In genomic region chr4:49480104-49480760, GRCm38 (mm10) we compare ENCODE assay signal across 10 mouse cellular contexts. TPM values are rescaled to one million over a fixed set of nuclear protein-coding genes. Genes with fewer than 3 reads are reported as not detected.
DNase-seq lines count a peak whose midpoint lies in the region; ATAC-seq and TF ChIP-seq lines count a peak whose summit lies in the region.
"Had no signal": no experiment of that assay in that cellular context is flagged by ENCODE, and none has a peak within 500 bp of the region (broad histone marks: within the 10 kb centered on the region; RNA-seq: fewer than 3 reads in every experiment).

No protein-coding gene starts in this region.

- no peak for TF ChIP-seq CTCF in heart, postnatal 0 days (IDR thresholded peaks at IDR 0.05; ENCODE audit: low read depth)

- peak overlapping the region; percentile 19; the same call in 1 of the 2 replicates for H3K4me3 ChIP-seq in heart, postnatal 0 days (ENCODE audit: low read depth, low read length)
- H3K4me3 ChIP-seq in hindbrain, embryonic 13.5 days: no peak overlapping the region
- peak overlapping the region; percentile 8; the same call in 1 of the 2 replicates for H3K4me3 ChIP-seq in limb, embryonic 10.5 days
- no peak overlapping the region for H3K4me3 ChIP-seq in midbrain, embryonic 16.5 days (ENCODE audit: low read depth, low read length)
- H3K4me3 ChIP-seq: layer of hippocampus, adult 2 months had no signal

- no peak for DNase-seq in heart, postnatal 0 days (ENCODE audit: low spot score)
- no peak for DNase-seq in heart, adult 8-10 months (ENCODE audit: low spot score)
- peak; percentile 41 for DNase-seq in limb, embryonic 10.5 days (ENCODE audit: low spot score)
- DNase-seq in right cerebral cortex, adult 2 months (ENCODE audit: low spot score in 2 of 2): no peak
- no peak for DNase-seq in adrenal gland, postnatal 10 days
- DNase-seq in urinary bladder, postnatal 36 days (ENCODE audit: low spot score in 2 of 2): no peak
- DNase-seq: cerebellum, postnatal 10 days had no signal

- H3K27ac ChIP-seq in heart, postnatal 0 days (ENCODE audit: low read depth): no peak overlapping the region
- no peak overlapping the region for H3K27ac ChIP-seq in hindbrain, embryonic 13.5 days
- H3K27ac ChIP-seq in limb, embryonic 10.5 days: no peak overlapping the region
- H3K27ac ChIP-seq in midbrain, embryonic 16.5 days (ENCODE audit: low read length): no peak overlapping the region
- H3K27ac ChIP-seq: layer of hippocampus, adult 2 months had no signal

- ATAC-seq in heart, postnatal 0 days (ENCODE audit: insufficient read depth, low read depth): no peak
- ATAC-seq in hindbrain, embryonic 13.5 days (ENCODE audit: low FRiP score): no peak
- ATAC-seq in midbrain, embryonic 16.5 days: no peak

- no peaks in the 10 kb centered on the region for H3K9me3 ChIP-seq in heart, postnatal 0 days (replicated peaks; ENCODE audit: control insufficient read depth, low read length)
- no peaks in the 10 kb centered on the region for H3K9me3 ChIP-seq in hindbrain, embryonic 13.5 days
- no peaks in the 10 kb centered on the region for H3K9me3 ChIP-seq in limb, embryonic 10.5 days (replicated peaks)
- H3K9me3 ChIP-seq in midbrain, embryonic 16.5 days (replicated peaks; ENCODE audit: control insufficient read depth, low read length, poor library complexity, severe bottlenecking): no peaks in the 10 kb centered on the region

- H3K4me2 ChIP-seq in heart, postnatal 0 days (ENCODE audit: low read depth, low read length): peak overlapping the region; percentile 37
- peak overlapping the region; percentile 18 for H3K4me2 ChIP-seq in hindbrain, embryonic 13.5 days
- peak overlapping the region; percentile 29 for H3K4me2 ChIP-seq in midbrain, embryonic 16.5 days (ENCODE audit: low read length)

- no peaks in the 10 kb centered on the region for H3K27me3 ChIP-seq in heart, postnatal 0 days (ENCODE audit: control insufficient read depth, insufficient read depth, low read length)
- H3K27me3 ChIP-seq in hindbrain, embryonic 13.5 days: 0 out of 2 replicates have a peak, but pooled peaks cover 4% of the 10 kb centered on the region
- H3K27me3 ChIP-seq in limb, embryonic 10.5 days (ENCODE audit: low read depth, poor library complexity, severe bottlenecking): no peaks in the 10 kb centered on the region
- no peaks in the 10 kb centered on the region for H3K27me3 ChIP-seq in midbrain, embryonic 16.5 days (ENCODE audit: control insufficient read depth, insufficient read depth, low read depth, low read length)

- 19% methylated on average over 21 of the region's 21 CpGs for WGBS in heart, postnatal 0 days
- WGBS in hindbrain, embryonic 13.5 days: 27% methylated on average over 21 of the region's 21 CpGs
- 13% methylated on average over 21 of the region's 21 CpGs for whole genome bisulfite sequencing in limb, embryonic 10.5 days
- 21% methylated on average over 21 of the region's 21 CpGs for WGBS in midbrain, embryonic 16.5 days

- H3K36me3 ChIP-seq in heart, postnatal 0 days (replicated peaks; ENCODE audit: control insufficient read depth, insufficient read depth, low read length): no peaks in the 10 kb centered on the region
- no peaks in the 10 kb centered on the region for H3K36me3 ChIP-seq in hindbrain, embryonic 13.5 days
- no peaks in the 10 kb centered on the region for H3K36me3 ChIP-seq in limb, embryonic 10.5 days
- H3K36me3 ChIP-seq in midbrain, embryonic 16.5 days (ENCODE audit: control insufficient read depth, insufficient read depth, low read length): no peaks in the 10 kb centered on the region

- no peak overlapping the region for H3K9ac ChIP-seq in heart, postnatal 0 days (replicated peaks; ENCODE audit: low read depth, low read length)
- H3K9ac ChIP-seq in hindbrain, embryonic 13.5 days: no peak overlapping the region
- no peak overlapping the region for H3K9ac ChIP-seq in midbrain, embryonic 16.5 days (ENCODE audit: low read depth, low read length)

- TF ChIP-seq EP300 in heart, postnatal 0 days (IDR thresholded peaks at IDR 0.05; ENCODE audit: low read depth): no peak

- H3K4me1 ChIP-seq in heart, postnatal 0 days (ENCODE audit: control insufficient read depth, insufficient read depth): no peaks in the 10 kb centered on the region
- peaks cover 6% of the 10 kb centered on the region; the same call in 1 of the 2 replicates for H3K4me1 ChIP-seq in hindbrain, embryonic 13.5 days (replicated peaks)
- H3K4me1 ChIP-seq in limb, embryonic 10.5 days: peaks cover 14% of the 10 kb centered on the region
- peaks cover 3% of the 10 kb centered on the region for H3K4me1 ChIP-seq in midbrain, embryonic 16.5 days (ENCODE audit: control insufficient read depth, insufficient read depth, low read length)

RNA-seq across cellular contexts. Expression of gene Acnat1, which starts 6.5 kb away (rescaled TPM):
- not detected in 2 replicates for total RNA-seq in heart, postnatal 0 days (2014; rRNA removed; ENCODE audit: low replicate concordance)
- not detected in 2 replicates for polyA plus RNA-seq in heart, postnatal 0 days (2015; fragmentation: Nextera tagmentation; extraction: Ambion mirVana)
- not detected for total RNA-seq in heart, adult 8-10 months (2022)
- polyA plus RNA-seq in hindbrain, embryonic 13.5 days (2015; fragmentation: Nextera tagmentation; extraction: Ambion mirVana): not detected in 2 replicates
- 0.10 TPM in 1 of 2 replicates, not detected in the other for polyA plus RNA-seq in limb, embryonic 10.5 days (2016; fragmentation: Nextera tagmentation; extraction: Ambion mirVana)
- not detected in 2 replicates for polyA plus RNA-seq in midbrain, embryonic 16.5 days (2015; fragmentation: Nextera tagmentation; extraction: Ambion mirVana)
- total RNA-seq in adrenal gland, postnatal 10 days (2021): 10 to 100 TPM in 1 of 2 experiments, 1 to 10 TPM in 1; 9.1 to 12.4 TPM
- total RNA-seq: layer of hippocampus, adult 2 months had no signal

RNA-seq across cellular contexts. Expression of gene Baat, which starts 26.1 kb away (rescaled TPM):
- total RNA-seq in heart, postnatal 0 days (2014; rRNA removed; ENCODE audit: low replicate concordance): not detected in 2 replicates
- not detected in 2 replicates for polyA plus RNA-seq in heart, postnatal 0 days (2015; fragmentation: Nextera tagmentation; extraction: Ambion mirVana)
- under 1 TPM in 1 of 4 experiments, not detected in 3; 0.35 TPM for total RNA-seq in heart, adult 8-10 months (2022)
- polyA plus RNA-seq in hindbrain, embryonic 13.5 days (2015; fragmentation: Nextera tagmentation; extraction: Ambion mirVana): 0.13 TPM in 1 of 2 replicates, not detected in the other
- polyA plus RNA-seq in limb, embryonic 10.5 days (2016; fragmentation: Nextera tagmentation; extraction: Ambion mirVana): 0.11 and 0.21 TPM in 2 replicates
- polyA plus RNA-seq in midbrain, embryonic 16.5 days (2015; fragmentation: Nextera tagmentation; extraction: Ambion mirVana): 0.18 TPM in 1 of 2 replicates, not detected in the other
- 1 to 10 TPM; 1.8 to 1.9 TPM for total RNA-seq in adrenal gland, postnatal 10 days (2021)

RNA-seq across cellular contexts. Expression of gene Mrpl50, which starts 40.7 kb away (rescaled TPM):
- 22.1 and 36.6 TPM in 2 replicates for total RNA-seq in heart, postnatal 0 days (2014; rRNA removed; ENCODE audit: low replicate concordance)
- 53.3 and 54.6 TPM in 2 replicates for polyA plus RNA-seq in heart, postnatal 0 days (2015; fragmentation: Nextera tagmentation; extraction: Ambion mirVana)
- 10 to 100 TPM; 48.8 to 56.4 (median 55.6) TPM for total RNA-seq in heart, adult 8-10 months (2022)
- 76.9 and 78.8 TPM in 2 replicates for polyA plus RNA-seq in hindbrain, embryonic 13.5 days (2015; fragmentation: Nextera tagmentation; extraction: Ambion mirVana)
- polyA plus RNA-seq in limb, embryonic 10.5 days (2016; fragmentation: Nextera tagmentation; extraction: Ambion mirVana): 79.6 and 86.6 TPM in 2 replicates
- 80.5 and 82.6 TPM in 2 replicates for polyA plus RNA-seq in midbrain, embryonic 16.5 days (2015; fragmentation: Nextera tagmentation; extraction: Ambion mirVana)
- 10 to 100 TPM; 45.5 to 49.5 TPM for total RNA-seq in adrenal gland, postnatal 10 days (2021)

RNA-seq across cellular contexts. Expression of gene Zfp189, which starts 40.7 kb away (rescaled TPM):
- total RNA-seq in heart, postnatal 0 days (2014; rRNA removed; ENCODE audit: low replicate concordance): 3.3 and 4.2 TPM in 2 replicates
- polyA plus RNA-seq in heart, postnatal 0 days (2015; fragmentation: Nextera tagmentation; extraction: Ambion mirVana): 4.7 and 4.8 TPM in 2 replicates
- total RNA-seq in heart, adult 8-10 months (2022): 1 to 10 TPM; 5.9 to 6.3 (median 6.1) TPM
- polyA plus RNA-seq in hindbrain, embryonic 13.5 days (2015; fragmentation: Nextera tagmentation; extraction: Ambion mirVana): 13.5 and 13.7 TPM in 2 replicates
- polyA plus RNA-seq in limb, embryonic 10.5 days (2016; fragmentation: Nextera tagmentation; extraction: Ambion mirVana): 8.8 and 11.3 TPM in 2 replicates
- polyA plus RNA-seq in midbrain, embryonic 16.5 days (2015; fragmentation: Nextera tagmentation; extraction: Ambion mirVana): 13.0 and 14.7 TPM in 2 replicates
- 1 to 10 TPM; 7.7 to 8.3 TPM for total RNA-seq in adrenal gland, postnatal 10 days (2021)

Comparison
In these comparisons a context has a peak if more than half of its experiments do, and no peak if none do; other contexts are left out.
1. H3K4me3 ChIP-seq: peak in heart, postnatal 0 days (single experiment) and limb, embryonic 10.5 days (single experiment); none in hindbrain, embryonic 13.5 days (single experiment) and midbrain, embryonic 16.5 days (single experiment).
2. Peak in every context shown above with its lines, with median percentiles within 50 percentile points of each other: H3K4me2 ChIP-seq.